Mouse (Mus musculus) forebrain, embryonic 14.5 days (tissue): Measurements from ENCODE around the gene Krt23. TPM values are rescaled to one million over a fixed set of nuclear protein-coding genes. Genes with fewer than 3 reads are reported as not detected.
A peak's percentile ranks its signal among the peaks of the same experiment; 100 is the strongest.

Source experiments
- ATAC-seq: fragments of 200-750 bp; cut with Nextera tagmentation; 2 replicates; pipeline ENCODE4 v1.8.0; 2017; ENCODE audit warnings: mild to moderate bottlenecking, moderate library complexity
- DNase-seq: peaks from one replicate; pipeline ENCODE4 v3.0.0-alpha.2; 2015; ENCODE audit warnings: low spot score
- H3K27ac ChIP-seq: fragments of 300-500 bp; sonication (generic); 2 replicates; pipeline ENCODE4 v1.5.1; 2014; ENCODE audit warnings: low read depth, mild to moderate bottlenecking, control low read depth, low read length, moderate library complexity
- H3K27me3 ChIP-seq: fragments of 300-500 bp; sonication (generic); replicated peaks from 2 replicates; pipeline ENCODE4 v1.6.1; 2014; ENCODE audit warnings: low read length, control low read depth, mixed read lengths; ENCODE audit not compliant: control insufficient read depth, insufficient read depth
- H3K36me3 ChIP-seq: fragments of 300-500 bp; sonication (generic); 2 replicates; pipeline ENCODE4 v1.6.1; 2014; ENCODE audit warnings: low read length, control low read depth; ENCODE audit not compliant: control insufficient read depth, insufficient read depth
- H3K4me1 ChIP-seq: fragments of 300-500 bp; sonication (generic); 2 replicates; pipeline ENCODE4 v1.6.1; 2014; ENCODE audit warnings: antibody characterized with exemption, low read length, control low read depth; ENCODE audit not compliant: control insufficient read depth, insufficient read depth
- H3K4me2 ChIP-seq: fragments of 300-500 bp; sonication (generic); 2 replicates; pipeline ENCODE4 v1.6.1; 2014; ENCODE audit warnings: mild to moderate bottlenecking, control low read depth, low read length
- H3K4me3 ChIP-seq: fragments of 300-500 bp; sonication (generic); 2 replicates; pipeline ENCODE4 v1.5.1; 2014; ENCODE audit warnings: low read depth, low read length, control low read depth
- H3K9ac ChIP-seq: fragments of 300-500 bp; sonication (generic); 2 replicates; pipeline ENCODE4 v1.6.1; 2014; ENCODE audit warnings: mild to moderate bottlenecking, low read length, control low read depth, moderate library complexity
- H3K9me3 ChIP-seq: fragments of 300-500 bp; sonication (generic); replicated peaks from 2 replicates; pipeline ENCODE4 v1.6.1; 2016; ENCODE audit warnings: low read length, control low read depth, mixed read lengths; ENCODE audit not compliant: control insufficient read depth
- WGBS: fragments of 180-500 bp; shearing (Covaris S2); extraction: QIAGEN DNeasy Blood & Tissue Kit; methylation state at CpG from one replicate; pipeline ENCODE4 v1.1.7; 2014; 5-methylcytosine and 5-hydroxymethylcytosine counted together
- polyA plus RNA-seq: library from polyadenylated mRNA; unstranded; fragments of >200 nt; fragmentation: Nextera tagmentation; extraction: Ambion mirVana; gene quantifications from 2 replicates; pipeline ENCODE4 v1.2.1, GENCODE M21; 2014

Gene Krt23
- polyA plus RNA-seq, 1 experiment from 2014 or later: 0.10 TPM

- ATAC-seq (no peak), DNase-seq (no peak)
- Histone ChIP-seq H3K27ac (no peak overlapping the region), H3K9ac (no peak overlapping the region), H3K4me1 (no peaks in the 10 kb centered on the region), H3K4me3 (no peak overlapping the region), H3K9me3 (no peaks in the 10 kb centered on the region), H3K27me3 (no peaks in the 10 kb centered on the region), H3K36me3 (no peaks in the 10 kb centered on the region), H3K4me2 (no peak overlapping the region)
- 93% methylated on average over 8 of the region's 8 CpGs for WGBS
Measured at GRCm38 (mm10) chr11:99491040-99491439, 1.9 kb downstream of the Krt23 start.

- Histone ChIP-seq H3K27me3 (no peaks in the 10 kb centered on the region), H3K4me3 (no peak overlapping the region), H3K36me3 (no peaks in the 10 kb centered on the region), H3K4me2 (no peak overlapping the region), H3K9me3 (no peaks in the 10 kb centered on the region), H3K4me1 (no peaks in the 10 kb centered on the region), H3K27ac (no peak overlapping the region), H3K9ac (no peak overlapping the region)
- WGBS: 78% methylated on average over 4 of the region's 4 CpGs
- ATAC-seq (no peak), DNase-seq (no peak)
Measured at GRCm38 (mm10) chr11:99490624-99491023, 2.3 kb downstream of the Krt23 start.

DNA sequence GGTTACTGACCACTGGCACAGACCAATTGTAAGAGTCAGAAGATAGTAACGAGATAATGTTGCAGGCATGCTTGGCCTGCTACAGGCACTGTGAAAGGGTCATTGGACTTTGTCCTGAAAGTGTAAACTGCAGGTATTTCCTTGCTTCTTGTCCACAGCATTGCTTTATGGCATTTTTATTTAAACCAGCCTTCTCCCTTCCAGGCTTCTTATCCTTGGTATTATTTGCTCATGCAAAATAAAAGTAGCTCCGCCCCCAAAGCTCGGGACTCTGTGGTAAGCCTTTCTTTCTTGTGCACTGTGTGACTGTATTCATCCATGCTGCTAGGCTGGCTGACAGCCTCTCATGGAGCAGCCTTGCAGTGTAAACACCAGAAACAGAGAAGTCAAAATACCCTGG, 3.7 kb downstream of the Krt23 start:
- Histone ChIP-seq H3K4me3 (no peak overlapping the region), H3K27ac (no peak overlapping the region), H3K36me3 (no peaks in the 10 kb centered on the region), H3K9me3 (no peaks in the 10 kb centered on the region), H3K9ac (no peak overlapping the region), H3K27me3 (no peaks in the 10 kb centered on the region), H3K4me1 (no peaks in the 10 kb centered on the region), H3K4me2 (no peak overlapping the region)
- DNase-seq (peak; percentile 34), ATAC-seq (no peak)
- 25% methylated on average over 3 of the region's 3 CpGs for WGBS

GRCm38 (mm10) chr11:99474981-99475380, 18.0 kb downstream of the Krt23 start:
- H3K4me3 ChIP-seq: no peak overlapping the region
- no peaks in the 10 kb centered on the region for H3K4me1 ChIP-seq
- H3K27me3 ChIP-seq: no peaks in the 10 kb centered on the region
- WGBS: 89% methylated on average over 3 of the region's 3 CpGs
- DNase-seq (no peak), ATAC-seq (no peak)
- H3K36me3 ChIP-seq: no peaks in the 10 kb centered on the region
- no peak overlapping the region for H3K4me2 ChIP-seq
- H3K9ac ChIP-seq: no peak overlapping the region
- H3K27ac ChIP-seq: no peak overlapping the region
- no peaks in the 10 kb centered on the region for H3K9me3 ChIP-seq

GRCm38 (mm10) chr11:99473433-99473832, 19.5 kb downstream of the Krt23 start:
- no peaks in the 10 kb centered on the region for H3K9me3 ChIP-seq
- H3K36me3 ChIP-seq: no peaks in the 10 kb centered on the region
- H3K4me3 ChIP-seq: no peak overlapping the region
- DNase-seq (no peak), ATAC-seq (no peak)
- H3K9ac ChIP-seq: no peak overlapping the region
- H3K27ac ChIP-seq: no peak overlapping the region
- no peak overlapping the region for H3K4me2 ChIP-seq
- no peaks in the 10 kb centered on the region for H3K27me3 ChIP-seq
- no peaks in the 10 kb centered on the region for H3K4me1 ChIP-seq
- 86% methylated on average over 6 of the region's 6 CpGs for WGBS

DNA sequence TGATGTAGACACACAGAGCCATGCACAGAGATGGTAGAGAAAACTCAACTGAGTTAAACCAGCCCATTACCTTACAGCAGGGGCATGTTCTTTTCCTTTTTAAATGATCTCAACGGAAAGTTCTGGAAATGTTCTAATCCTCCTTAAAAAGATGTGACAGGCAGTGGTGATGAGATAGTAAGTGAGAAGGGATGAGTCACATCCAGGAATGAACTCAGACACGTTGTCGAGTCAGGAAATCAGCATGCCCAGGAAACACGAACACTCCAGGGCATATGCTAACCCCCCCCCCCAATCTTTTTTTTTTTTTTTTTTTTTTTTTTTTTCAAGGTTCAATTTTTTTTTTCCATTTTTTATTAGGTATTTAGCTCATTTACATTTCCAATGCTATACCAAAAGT, 20.5 kb downstream of the Krt23 start:
- no peaks in the 10 kb centered on the region for H3K36me3 ChIP-seq
- DNase-seq (no peak), ATAC-seq (no peak)
- H3K27me3 ChIP-seq: no peaks in the 10 kb centered on the region
- no peaks in the 10 kb centered on the region for H3K4me1 ChIP-seq
- H3K27ac ChIP-seq: no peak overlapping the region
- no peak overlapping the region for H3K4me2 ChIP-seq
- no peaks in the 10 kb centered on the region for H3K9me3 ChIP-seq
- no peak overlapping the region for H3K9ac ChIP-seq
- WGBS: 91% methylated on average over 4 of the region's 4 CpGs
- no peak overlapping the region for H3K4me3 ChIP-seq

- ATAC-seq (no peak), DNase-seq (no peak)
- H3K4me3 ChIP-seq: no peak overlapping the region
- no peaks in the 10 kb centered on the region for H3K36me3 ChIP-seq
- H3K27me3 ChIP-seq: no peaks in the 10 kb centered on the region
- WGBS: 95% methylated on average over 6 of the region's 6 CpGs
- no peaks in the 10 kb centered on the region for H3K4me1 ChIP-seq
- H3K27ac ChIP-seq: no peak overlapping the region
- H3K4me2 ChIP-seq: no peak overlapping the region
- no peaks in the 10 kb centered on the region for H3K9me3 ChIP-seq
- no peak overlapping the region for H3K9ac ChIP-seq
Measured at GRCm38 (mm10) chr11:99471946-99472345, 21.0 kb downstream of the Krt23 start.

DNA sequence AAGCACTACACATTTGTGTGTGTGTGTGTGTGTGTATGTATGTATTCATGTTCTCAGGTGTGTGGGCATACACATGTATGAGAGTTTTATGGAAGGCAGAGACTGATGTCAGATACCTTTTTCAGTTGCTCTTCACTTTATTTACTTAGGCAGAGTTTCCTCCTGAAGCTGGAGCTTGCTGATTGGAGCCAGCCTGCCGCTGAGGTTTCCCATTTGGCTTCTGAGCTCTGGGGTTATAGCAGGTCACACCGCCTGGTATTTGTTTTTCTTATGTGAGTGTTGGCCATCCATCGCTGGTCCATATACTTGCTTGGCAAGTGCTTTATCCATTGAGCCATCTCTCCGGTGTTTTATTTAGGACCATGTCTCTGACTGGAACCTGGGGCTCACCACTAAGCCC, 23.7 kb downstream of the Krt23 start:
- Histone ChIP-seq H3K4me2 (no peak overlapping the region), H3K27ac (no peak overlapping the region), H3K36me3 (no peaks in the 10 kb centered on the region), H3K9me3 (no peaks in the 10 kb centered on the region), H3K27me3 (no peaks in the 10 kb centered on the region), H3K4me1 (no peaks in the 10 kb centered on the region), H3K9ac (no peak overlapping the region), H3K4me3 (no peak overlapping the region)
- DNase-seq (no peak), ATAC-seq (no peak)
- 90% methylated on average over 4 of the region's 4 CpGs for WGBS

DNA sequence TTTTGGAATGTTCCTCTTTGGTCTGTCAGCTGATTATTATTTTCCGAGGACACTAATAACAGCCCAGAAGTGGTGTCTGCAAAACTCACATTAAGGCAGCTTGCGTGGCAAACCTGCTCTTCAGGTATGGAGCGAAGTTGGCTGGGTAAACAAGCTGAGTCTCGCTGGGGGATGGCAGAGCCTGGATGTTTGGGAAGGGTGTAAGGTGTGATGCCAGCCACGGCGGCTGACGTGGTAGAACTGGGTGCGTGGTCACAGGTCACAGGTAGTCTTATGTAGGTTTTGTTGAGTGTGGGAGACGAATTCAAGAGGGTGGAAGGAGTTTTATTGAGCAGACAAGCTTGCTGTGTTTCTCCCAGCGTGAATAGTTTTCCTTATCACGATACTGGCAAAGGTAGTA, 24.4 kb downstream of the Krt23 start:
- Histone ChIP-seq H3K4me2 (no peak overlapping the region), H3K9ac (no peak overlapping the region), H3K27me3 (no peaks in the 10 kb centered on the region), H3K4me3 (no peak overlapping the region), H3K9me3 (no peaks in the 10 kb centered on the region), H3K4me1 (no peaks in the 10 kb centered on the region), H3K36me3 (no peaks in the 10 kb centered on the region), H3K27ac (no peak overlapping the region)
- DNase-seq: no peak
- ATAC-seq: no peak
- 89% methylated on average over 11 of the region's 11 CpGs for WGBS
